Comparison of ENCODE assay signal across 8 mouse cellular contexts in the genomic region with DNA sequence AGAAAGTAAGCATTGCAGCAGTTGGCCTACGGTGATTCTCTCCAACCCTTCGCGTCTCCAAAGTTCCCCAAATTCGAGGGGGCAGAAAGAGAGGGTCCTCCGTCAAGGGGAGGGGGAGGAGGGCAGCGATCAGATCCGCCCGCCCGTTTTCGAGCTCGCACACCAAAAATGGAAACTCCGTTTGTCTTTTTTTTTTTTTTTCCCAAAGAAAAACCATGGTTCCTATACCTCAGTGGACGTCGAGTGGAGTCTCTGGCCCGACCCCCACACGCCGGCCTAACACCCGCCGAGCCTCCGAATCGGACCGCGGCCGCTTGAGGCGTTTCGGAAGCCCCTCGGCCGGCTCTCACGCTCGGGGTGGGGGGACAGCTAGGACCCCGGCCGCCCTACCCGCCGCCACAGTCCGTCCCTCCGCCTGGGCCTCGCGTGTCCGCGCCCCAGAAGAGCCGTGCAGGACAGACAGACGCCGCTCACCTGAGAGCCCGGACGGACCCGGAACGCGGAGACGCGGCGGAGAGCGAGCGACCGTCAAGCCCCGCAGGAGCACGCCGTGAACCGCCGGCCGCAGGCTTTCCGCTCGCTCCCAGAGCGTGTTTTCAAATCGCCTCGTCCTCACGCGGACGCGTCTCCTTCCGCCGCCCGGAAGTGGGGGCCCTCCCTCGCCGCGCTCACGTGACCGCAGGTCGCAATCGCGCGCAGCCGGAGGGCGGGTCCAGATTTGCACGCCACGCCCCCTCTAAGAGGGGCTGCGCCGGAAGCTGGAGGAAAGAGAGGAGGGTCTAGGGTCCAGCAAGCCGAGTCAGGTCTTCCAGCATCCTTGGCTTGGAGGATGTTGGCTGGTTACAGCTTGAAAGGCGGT. TPM values are rescaled to one million over a fixed set of nuclear protein-coding genes. Genes with fewer than 3 reads are reported as not detected.
DNase-seq lines count a peak whose midpoint lies in the region; ATAC-seq and TF ChIP-seq lines count a peak whose summit lies in the region.

Gene Tex10, minus strand, starts transcription at position 668 of the 859 bp plus-strand sequence.

- peak; percentile 98 for ATAC-seq in forebrain, embryonic 15.5 days (replicated peaks)
- peak; percentile 76 for ATAC-seq in neutrophil, adult 5-6 weeks (ENCODE audit: extremely low read depth, insufficient number of reproducible peaks, low FRiP score, poor library complexity, severe bottlenecking)

- H3K4me3 ChIP-seq in ES-E14 (ENCODE audit: insufficient read depth in 1 of 2, low read depth in 1 of 2, low read length in 2 of 2, poor library complexity in 1 of 2, severe bottlenecking in 1 of 2), result peak within 1 kb of the TSS; percentile 90 to 96
- H3K4me3 ChIP-seq in forebrain, embryonic 15.5 days, result peak within 1 kb of the TSS; percentile 89
- peak within 1 kb of the TSS; percentile 60 for H3K4me3 ChIP-seq in lung, adult 2 months (replicated peaks; ENCODE audit: extremely low read depth, low read depth, low read length)

- no peaks in the 10 kb centered on the region for H3K9me3 ChIP-seq in ES-E14 (ENCODE audit: control insufficient read depth, insufficient read depth, low read depth, low read length)
- no peaks in the 10 kb centered on the region for H3K9me3 ChIP-seq in forebrain, embryonic 15.5 days

- intact Hi-C loops in heart, postnatal 25 days (cut with DNase I), result loop anchor here (2.0 kb wide), 1 partner anchor 68 kb away; no protein-coding TSS in a partner anchor

- in situ Hi-C loops in ES-E14 (cut with MboI; ENCODE audit: low sequenced_read_pairs in 2 of 2, unreplicated experiment in 2 of 2), result loop anchor here (25.0 kb wide), 2 partner anchors 89 to 1164 kb away; partner anchors contain the start of gene Rnf20 (in 1 of the 2)

- TF ChIP-seq CTCF in lung, adult 2 months (IDR thresholded peaks at IDR 0.05; ENCODE audit: insufficient read depth, low read length), result no peak

- peaks cover 2 to 3% of the 10 kb centered on the region in 2 experiments; a peak in 3 of 4 replicates for H3K4me1 ChIP-seq in ES-E14 (ENCODE audit: control insufficient read depth in 2 of 2, insufficient read depth in 2 of 2, low read length in 2 of 2, poor library complexity in 1 of 2)
- peaks cover 22% of the 10 kb centered on the region for H3K4me1 ChIP-seq in forebrain, embryonic 15.5 days
- peaks cover 2% of the 10 kb centered on the region for H3K4me1 ChIP-seq in lung, adult 2 months (ENCODE audit: control insufficient read depth, insufficient read depth, low read length)

- H3K27ac ChIP-seq in ES-E14 (ENCODE audit: insufficient read depth, low read depth, low read length, poor library complexity, severe bottlenecking), result peak within 1 kb of the TSS; percentile 78
- peak within 1 kb of the TSS; percentile 75 for H3K27ac ChIP-seq in forebrain, embryonic 15.5 days (replicated peaks)

- no peaks in the 10 kb centered on the region; the same call in 1 of the 2 replicates for H3K36me3 ChIP-seq in ES-E14 (ENCODE audit: control insufficient read depth, insufficient read depth, low read length, poor library complexity, severe bottlenecking)
- peaks cover 7% of the 10 kb centered on the region for H3K36me3 ChIP-seq in forebrain, embryonic 15.5 days

- no peaks in the 10 kb centered on the region for H3K27me3 ChIP-seq in forebrain, embryonic 15.5 days

- peak within 1 kb of the TSS; percentile 97 for H3K9ac ChIP-seq in ES-E14 (ENCODE audit: insufficient read depth, low read depth, low read length, poor library complexity, severe bottlenecking)
- peak within 1 kb of the TSS; percentile 86 for H3K9ac ChIP-seq in forebrain, embryonic 15.5 days (replicated peaks)

- H3K4me2 ChIP-seq in forebrain, embryonic 15.5 days (replicated peaks), result peak within 1 kb of the TSS; percentile 64

- TF ChIP-seq POLR2A in lung, adult 2 months (IDR thresholded peaks at IDR 0.05; ENCODE audit: borderline replicate concordance, extremely low read depth, low read depth, low read length), result peak; percentile 61; the same call in 1 of the 2 replicates

- DNase-seq in ES-E14 (ENCODE audit: low read depth, low spot score), result peak; percentile 90
- DNase-seq in cerebellum, adult 11-12 months, result peak; percentile 80
- peak; percentile 80 for DNase-seq in heart, postnatal 25 days (ENCODE audit: low spot score)
- DNase-seq in layer of hippocampus, adult 18-20 months (ENCODE audit: low spot score in 2 of 2), result peak; percentile 82 to 88
- DNase-seq in lung, adult 2 months, result peak; percentile 90
- DNase-seq in thymus, adult 18-20 months, result peak; percentile 88 to 89

- WGBS in forebrain, embryonic 15.5 days, result under 1% methylated on average over 89 of the region's 89 CpGs
- 1% methylated on average over 88 of the region's 89 CpGs for WGBS in lung, adult 2 months

TF ChIP-seq in ES-E14, 5 proteins besides CTCF, POLR2A, EP300 and RAD21:
- TF ChIP-seq MAFK (IDR thresholded peaks at IDR 0.05; ENCODE audit: insufficient read depth, low read depth, low read length), result peak; percentile 37; the same call in 1 of the 2 replicates
- no peak; the same call in 1 of the 2 replicates for TF ChIP-seq ZNF384 (IDR thresholded peaks at IDR 0.05; ENCODE audit: low read depth, low read length)

RNA-seq across cellular contexts. Expression of gene Tex10, which starts in this region (rescaled TPM):
- 83.8 and 94.1 TPM in 2 replicates for total RNA-seq in ES-E14 (2012; rRNA removed)
- polyA plus RNA-seq in forebrain, embryonic 15.5 days (2015; fragmentation: Nextera tagmentation; extraction: Ambion mirVana), result 43.3 and 47.2 TPM in 2 replicates
- total RNA-seq in heart, postnatal 25 days (2021), result 1 to 10 TPM; 7.6 to 8.2 TPM
- 10 to 100 TPM; 24.2 to 26.8 TPM for total RNA-seq in layer of hippocampus, adult 18-20 months (2021)
- polyA plus RNA-seq in lung, adult 2 months (2012; rRNA removed), result 5.8 and 8.6 TPM in 2 replicates
- total RNA-seq in neutrophil, adult 5-6 weeks (2017), result 48.6 and 58.3 TPM in 2 replicates

Comparison
In these comparisons a context has a peak if more than half of its experiments do, and no peak if none do; other contexts are left out.
1. Peak in every context shown above with its lines: DNase-seq, ATAC-seq, H3K4me3 ChIP-seq and H3K27ac ChIP-seq.